Mouse (Mus musculus) ovary, postnatal 10 days (tissue): ENCODE data around the gene Hbb-bt.
"Not testable (repeated sequence)": the region's sequence is repeated elsewhere in the genome, so short reads cannot be mapped to it uniquely, and the experiment has no call there.

ENCODE experiments used
- DNase-seq: peaks from one replicate; pipeline ENCODE4 v3.0.0; 2022; ENCODE audit warnings: low spot score

Hbb-bt gene

GRCm38 (mm10) chr7:103808971-103809800 lies 4.6 kb downstream of the Hbb-bt start:
- DNase-seq, result no peak

GRCm38 (mm10) chr7:103808120-103808519 lies 5.7 kb downstream of the Hbb-bt start:
- DNase-seq, result not testable (repeated sequence)

- DNase-seq, result no peak
Measured at GRCm38 (mm10) chr7:103806856-103807255, 6.9 kb downstream of the Hbb-bt start.

GRCm38 (mm10) chr7:103792669-103793388 lies 21.0 kb downstream of the Hbb-bt start:
- DNase-seq, result no peak

- DNase-seq, result no peak
Measured at GRCm38 (mm10) chr7:103791721-103792120, 22.1 kb downstream of the Hbb-bt start, which contains the start of gene Olfr67. Gene Olfr67 (minus strand): TSS chr7:103791821.

- no peak for DNase-seq
Measured at GRCm38 (mm10) chr7:103779598-103779997, 34.2 kb downstream of the Hbb-bt start, which contains the start of gene Olfr68. Gene Olfr68 (minus strand): TSS chr7:103779698.

- not testable (repeated sequence) for DNase-seq
Measured at GRCm38 (mm10) chr7:103777652-103778051, 36.1 kb downstream of the Hbb-bt start.

- DNase-seq, result no peak
Measured at GRCm38 (mm10) chr7:103771494-103771893, 42.3 kb downstream of the Hbb-bt start, which contains the start of gene Olfr69. Gene Olfr69 (minus strand): TSS chr7:103771594.

- DNase-seq, result not testable (repeated sequence)
Measured at GRCm38 (mm10) chr7:103767687-103768086, 46.1 kb downstream of the Hbb-bt start.
